Mouse (Mus musculus): ENCODE measurements around the gene Lrmda.

The Lrmda gene

DNA sequence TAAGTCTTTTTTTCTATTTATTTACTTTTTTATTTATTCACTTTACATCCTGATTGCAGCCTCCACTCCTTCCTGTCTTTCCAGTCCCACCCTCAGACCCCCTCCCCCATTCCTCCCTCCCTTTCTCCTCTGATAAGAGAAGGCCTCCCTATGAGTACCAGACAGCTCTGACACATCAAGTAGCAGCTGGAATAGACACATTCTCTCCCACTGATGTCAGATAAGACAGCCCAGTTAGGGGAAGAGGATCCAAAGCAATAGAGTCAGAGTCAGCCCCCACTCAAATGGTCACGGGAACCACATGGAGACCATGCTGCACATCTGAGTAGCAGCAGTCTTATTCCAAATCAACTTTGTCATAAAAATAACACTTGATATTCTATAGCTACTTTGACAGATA, 700.5 kb downstream of the Lrmda start:
- no peak for DNase-seq (ENCODE audit: low read depth)

DNA sequence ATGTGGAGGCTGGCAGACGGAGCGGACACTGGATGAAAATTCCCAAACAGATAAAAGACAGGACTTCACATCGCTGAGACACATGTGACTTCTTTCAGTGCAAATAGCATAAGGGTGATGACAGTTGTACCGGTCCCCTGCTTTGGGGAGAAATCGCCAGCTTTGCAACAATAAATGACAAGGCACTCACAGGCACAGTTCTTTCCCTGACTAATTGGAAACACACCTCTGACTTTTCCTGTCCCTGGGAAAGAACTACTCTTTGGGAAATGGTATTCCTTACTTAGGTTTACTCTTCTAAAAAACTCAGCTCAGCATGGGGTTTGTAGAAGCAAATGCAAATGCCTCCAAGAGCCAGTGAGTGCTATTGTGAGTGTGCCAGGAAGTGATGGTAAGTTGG, 702.3 kb downstream of the Lrmda start:
- DNase-seq (ENCODE audit: low read depth): peak; percentile 13

- no peak for DNase-seq (ENCODE audit: low read depth)
Measured at GRCm38 (mm10) chr14:22727548-22727947, 708.0 kb downstream of the Lrmda start.

- no peak for DNase-seq (ENCODE audit: low read depth)
Measured at GRCm38 (mm10) chr14:22728611-22729223, 709.2 kb downstream of the Lrmda start.

DNA sequence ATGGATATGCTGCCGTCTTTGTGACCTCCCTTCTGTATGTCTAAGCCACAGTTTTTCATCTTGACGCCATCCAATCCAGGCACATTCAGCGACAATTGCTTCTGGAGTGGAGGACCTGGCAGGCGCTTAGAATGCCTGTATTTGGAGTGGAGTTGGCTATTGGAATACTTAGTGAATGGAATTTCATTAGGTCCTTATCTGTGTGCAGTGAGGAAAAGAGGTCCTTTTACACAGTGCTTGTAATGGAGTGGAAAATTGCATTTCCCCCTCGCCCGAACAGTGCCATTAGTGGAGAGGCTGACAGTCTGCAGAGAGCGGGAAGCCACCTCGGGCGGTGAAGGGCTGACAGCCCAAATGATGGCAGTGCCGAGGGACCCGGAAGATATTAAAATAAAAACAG, 719.1 kb downstream of the Lrmda start:
- DNase-seq (ENCODE audit: low read depth): no peak

- no peak for DNase-seq (ENCODE audit: low read depth)
Measured at GRCm38 (mm10) chr14:22742527-22742926, 723.0 kb downstream of the Lrmda start.

- DNase-seq (ENCODE audit: low read depth): no peak
Measured at GRCm38 (mm10) chr14:22743264-22743663, 723.8 kb downstream of the Lrmda start.

- no peak for DNase-seq (ENCODE audit: low read depth)
Measured at GRCm38 (mm10) chr14:22744701-22745100, 725.2 kb downstream of the Lrmda start.

DNA sequence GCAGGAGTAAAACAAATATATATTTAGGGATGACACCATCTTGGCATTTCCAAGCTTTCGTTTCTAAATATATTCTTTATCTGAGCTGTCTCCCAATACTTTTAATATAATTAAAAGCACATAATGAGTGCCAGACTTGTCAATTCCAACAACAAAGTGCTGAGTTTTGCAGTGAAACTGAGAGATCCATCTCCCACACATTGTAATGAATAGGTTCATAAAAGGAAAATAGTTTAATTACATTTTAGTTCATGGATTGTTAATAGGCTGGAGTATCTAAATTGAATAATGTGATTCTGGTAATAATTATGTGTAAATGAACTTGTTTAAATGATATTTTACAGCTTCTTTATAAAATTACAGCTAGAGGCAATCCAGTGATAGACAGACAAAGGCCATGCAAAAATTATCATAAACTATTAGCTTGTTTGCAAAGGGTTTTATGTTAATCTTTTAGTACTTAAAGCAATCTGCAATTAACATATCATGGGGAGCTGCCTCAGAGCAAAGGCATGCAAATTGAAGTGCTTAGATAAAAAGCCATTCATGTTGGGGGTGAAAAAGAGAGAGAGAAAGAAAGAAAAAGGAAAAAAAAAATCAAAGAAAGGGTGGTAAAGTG, 725.9 kb downstream of the Lrmda start:
- DNase-seq (ENCODE audit: low read depth): no peak

GRCm38 (mm10) chr14:22745882-22746480, 726.5 kb downstream of the Lrmda start:
- DNase-seq (ENCODE audit: low read depth): no peak

GRCm38 (mm10) chr14:22747816-22748215, 728.3 kb downstream of the Lrmda start:
- no peak for DNase-seq (ENCODE audit: low read depth)

GRCm38 (mm10) chr14:22750409-22750808, 730.9 kb downstream of the Lrmda start:
- no peak for DNase-seq (ENCODE audit: low read depth)

DNA sequence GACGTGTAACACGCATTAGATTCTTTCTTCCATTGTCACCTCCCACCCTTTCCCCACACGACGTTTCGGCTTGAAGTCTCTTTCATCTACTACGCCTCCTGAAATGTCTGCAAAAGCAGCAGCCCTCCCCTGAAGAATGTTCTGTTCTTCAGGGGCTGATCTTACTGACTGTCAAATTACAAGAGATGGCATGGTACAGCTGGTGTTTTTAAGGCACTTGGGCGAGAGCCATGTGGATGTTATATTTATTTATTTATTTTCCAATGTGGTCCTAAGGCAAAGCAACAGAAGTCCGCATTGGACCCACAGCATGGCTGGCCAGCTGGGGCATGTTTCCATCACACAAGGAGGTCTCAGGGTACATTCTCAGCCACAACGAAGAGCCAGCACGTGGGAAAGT, 731.8 kb downstream of the Lrmda start:
- no peak for DNase-seq (ENCODE audit: low read depth)

GRCm38 (mm10) chr14:22754633-22755032, 735.1 kb downstream of the Lrmda start:
- no peak for DNase-seq (ENCODE audit: low read depth)

- DNase-seq (ENCODE audit: low read depth): no peak
Measured at GRCm38 (mm10) chr14:22757493-22757892, 738.0 kb downstream of the Lrmda start.

DNA sequence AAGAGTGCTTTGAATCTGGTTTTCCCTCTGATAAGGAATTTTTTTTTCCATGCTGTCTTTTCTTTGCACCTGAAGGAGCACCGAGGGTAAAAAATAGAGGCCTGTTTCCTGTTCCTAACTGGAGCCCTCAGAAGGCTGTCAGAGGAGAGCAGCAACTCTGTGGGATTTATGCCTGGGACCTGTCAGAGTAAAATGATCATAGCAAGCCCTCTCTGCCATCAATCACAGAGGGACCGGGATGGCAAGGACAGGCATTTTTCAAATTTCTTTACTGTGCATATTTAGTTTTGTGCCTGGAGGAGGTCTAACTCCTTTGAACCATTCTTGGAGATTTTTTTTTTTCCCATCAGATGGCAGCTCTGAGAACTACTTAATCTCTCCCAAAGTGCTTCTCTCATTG, 739.7 kb downstream of the Lrmda start:
- no peak for DNase-seq (ENCODE audit: low read depth)

- no peak for DNase-seq (ENCODE audit: low read depth)
Measured at GRCm38 (mm10) chr14:22759673-22760072, 740.2 kb downstream of the Lrmda start.

GRCm38 (mm10) chr14:22760241-22761039, 740.9 kb downstream of the Lrmda start:
- DNase-seq (ENCODE audit: low read depth): peak; percentile 59

DNA sequence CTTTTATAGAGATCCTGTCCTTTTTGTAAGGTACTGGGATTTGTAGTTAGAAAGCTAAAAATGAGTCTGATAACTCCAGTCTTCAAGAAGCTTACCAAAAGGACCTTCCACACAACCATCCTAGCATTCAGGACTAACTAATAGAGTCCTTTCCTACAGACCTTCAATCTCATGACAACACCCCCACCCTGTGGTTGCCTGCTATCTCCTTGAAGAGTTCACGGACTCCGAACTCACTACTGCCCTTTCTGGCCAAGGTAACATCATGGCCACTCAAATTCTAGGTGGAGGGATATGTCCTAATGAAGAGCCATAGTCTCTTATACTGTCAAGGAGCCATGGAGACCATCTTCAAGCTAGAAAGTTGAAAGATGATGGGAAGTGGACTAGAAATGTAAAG, 762.2 kb downstream of the Lrmda start:
- no peak for DNase-seq (ENCODE audit: low read depth)

- no peak for DNase-seq (ENCODE audit: low read depth)
Measured at GRCm38 (mm10) chr14:22782365-22782764, 762.9 kb downstream of the Lrmda start.

- no peak for DNase-seq (ENCODE audit: low read depth)
Measured at GRCm38 (mm10) chr14:22783211-22784161, 764.0 kb downstream of the Lrmda start.

GRCm38 (mm10) chr14:22800020-22800419, 780.5 kb downstream of the Lrmda start:
- DNase-seq (ENCODE audit: low read depth): no peak

Data from fibroblast of lung, adult 2 months (primary cell).